Mouse (Mus musculus) cortical plate, adult 2 months (tissue): ENCODE measurements around the gene Pik3r2.

ENCODE experiments used
- CTCF ChIP-seq: fragments of 200-500 bp; IDR thresholded peaks from 2 replicates; pipeline ENCODE4 v1.5.1; 2011; ENCODE audit warnings: mild to moderate bottlenecking, control low read depth, low read length; ENCODE audit not compliant: insufficient read depth; ENCODE audit errors: extremely low read depth
- POLR2A ChIP-seq: fragments of 200-500 bp; IDR thresholded peaks from 2 replicates; pipeline ENCODE4 v1.6.1; 2011; ENCODE audit warnings: mild to moderate bottlenecking, low read length, control low read depth; ENCODE audit not compliant: insufficient read depth; ENCODE audit errors: extremely low read depth

GRCm38 (mm10) chr8:70746676-70747075, 29.8 kb downstream of the Pik3r2 start:
- TF ChIP-seq CTCF (no peak), POLR2A (no peak)
